Mouse (Mus musculus): Measurements from ENCODE around the gene Ust. TPM values are rescaled to one million over a fixed set of nuclear protein-coding genes. Genes with fewer than 3 reads are reported as not detected.

The Ust gene
- total and polyA plus RNA-seq, 3 experiments: 1.1 to 1.7 (median 1.6) TPM

- Histone ChIP-seq H3K27me3 (ENCODE audit: control insufficient read depth, insufficient read depth, low read length) (no peaks in the 10 kb centered on the region), H3K4me1 (ENCODE audit: control insufficient read depth, insufficient read depth, low read length) (no peaks in the 10 kb centered on the region), H3K9ac (ENCODE audit: low read depth, low read length) (no peak overlapping the region), H3K36me3 (ENCODE audit: control insufficient read depth, insufficient read depth, low read length) (no peaks in the 10 kb centered on the region), H3K27ac (no peak overlapping the region), H3K4me3 (no peak overlapping the region), H3K79me2 (replicated peaks; ENCODE audit: control insufficient read depth, insufficient read depth, low read length) (no peaks in the 10 kb centered on the region)
- intact Hi-C loops (cut with DNase I): loop anchor here (10.0 kb wide), 1 partner anchor 179 kb away; no protein-coding TSS in a partner anchor
- 56% methylated on average over 3 of the region's 3 CpGs for WGBS
- no peak for TF ChIP-seq POLR2A (IDR thresholded peaks at IDR 0.05; ENCODE audit: insufficient read depth, low read depth, low read length)
- no peak for TF ChIP-seq CTCF (IDR thresholded peaks at IDR 0.05)
- no peak for TF ChIP-seq EP300 (IDR thresholded peaks at IDR 0.05; ENCODE audit: insufficient read depth, low read depth, low read length)
- DNase-seq: no peak
Observed at GRCm38 (mm10) chr10:8535445-8535844, 16.8 kb upstream of the Ust start.

GRCm38 (mm10) chr10:8531651-8532050, 13.0 kb upstream of the Ust start:
- no peak overlapping the region for H3K27ac ChIP-seq
- no peak overlapping the region for H3K9ac ChIP-seq (ENCODE audit: low read depth, low read length)
- no peak for DNase-seq
- no peak overlapping the region for H3K4me3 ChIP-seq
- intact Hi-C loops (cut with DNase I): loop anchor here (10.0 kb wide), 1 partner anchor 183 kb away; no protein-coding TSS in a partner anchor
- no peaks in the 10 kb centered on the region for H3K4me1 ChIP-seq (ENCODE audit: control insufficient read depth, insufficient read depth, low read length)
- H3K27me3 ChIP-seq (ENCODE audit: control insufficient read depth, insufficient read depth, low read length): no peaks in the 10 kb centered on the region
- TF ChIP-seq CTCF (IDR thresholded peaks at IDR 0.05) (no peak), POLR2A (IDR thresholded peaks at IDR 0.05; ENCODE audit: insufficient read depth, low read depth, low read length) (no peak)
- no peaks in the 10 kb centered on the region for H3K36me3 ChIP-seq (ENCODE audit: control insufficient read depth, insufficient read depth, low read length)
- H3K79me2 ChIP-seq (replicated peaks; ENCODE audit: control insufficient read depth, insufficient read depth, low read length): no peaks in the 10 kb centered on the region
- 67% methylated on average over 3 of the region's 3 CpGs for WGBS

- Histone ChIP-seq H3K27ac (no peak overlapping the region), H3K36me3 (ENCODE audit: control insufficient read depth, insufficient read depth, low read length) (no peaks in the 10 kb centered on the region), H3K9ac (ENCODE audit: low read depth, low read length) (no peak overlapping the region), H3K27me3 (ENCODE audit: control insufficient read depth, insufficient read depth, low read length) (no peaks in the 10 kb centered on the region), H3K4me1 (ENCODE audit: control insufficient read depth, insufficient read depth, low read length) (no peaks in the 10 kb centered on the region), H3K4me3 (no peak overlapping the region), H3K79me2 (replicated peaks; ENCODE audit: control insufficient read depth, insufficient read depth, low read length) (no peaks in the 10 kb centered on the region)
- 53% methylated on average over 4 of the region's 4 CpGs for WGBS
- intact Hi-C loops (cut with DNase I): loop anchor here (10.0 kb wide), 1 partner anchor 184 kb away; no protein-coding TSS in a partner anchor
- no peak for DNase-seq
- no peak for TF ChIP-seq CTCF (IDR thresholded peaks at IDR 0.05)
- no peak for TF ChIP-seq EP300 (IDR thresholded peaks at IDR 0.05; ENCODE audit: insufficient read depth, low read depth, low read length)
- TF ChIP-seq POLR2A (IDR thresholded peaks at IDR 0.05; ENCODE audit: insufficient read depth, low read depth, low read length): no peak
Observed at GRCm38 (mm10) chr10:8530505-8531051, 12.0 kb upstream of the Ust start.

- no peaks in the 10 kb centered on the region for H3K27me3 ChIP-seq (ENCODE audit: control insufficient read depth, insufficient read depth, low read length)
- peak; percentile 55 for TF ChIP-seq CTCF (IDR thresholded peaks at IDR 0.05)
- no peak for TF ChIP-seq EP300 (IDR thresholded peaks at IDR 0.05; ENCODE audit: insufficient read depth, low read depth, low read length)
- H3K27ac ChIP-seq: no peak overlapping the region
- no peak overlapping the region for H3K9ac ChIP-seq (ENCODE audit: low read depth, low read length)
- H3K36me3 ChIP-seq (ENCODE audit: control insufficient read depth, insufficient read depth, low read length): no peaks in the 10 kb centered on the region
- WGBS: 51% methylated on average over 7 of the region's 7 CpGs
- no peaks in the 10 kb centered on the region for H3K79me2 ChIP-seq (replicated peaks; ENCODE audit: control insufficient read depth, insufficient read depth, low read length)
- H3K4me3 ChIP-seq: no peak overlapping the region
- no peak for DNase-seq
- intact Hi-C loops (cut with DNase I): no loop called here
- no peaks in the 10 kb centered on the region for H3K4me1 ChIP-seq (ENCODE audit: control insufficient read depth, insufficient read depth, low read length)
Observed at GRCm38 (mm10) chr10:8529173-8529572, 10.5 kb upstream of the Ust start.

DNA sequence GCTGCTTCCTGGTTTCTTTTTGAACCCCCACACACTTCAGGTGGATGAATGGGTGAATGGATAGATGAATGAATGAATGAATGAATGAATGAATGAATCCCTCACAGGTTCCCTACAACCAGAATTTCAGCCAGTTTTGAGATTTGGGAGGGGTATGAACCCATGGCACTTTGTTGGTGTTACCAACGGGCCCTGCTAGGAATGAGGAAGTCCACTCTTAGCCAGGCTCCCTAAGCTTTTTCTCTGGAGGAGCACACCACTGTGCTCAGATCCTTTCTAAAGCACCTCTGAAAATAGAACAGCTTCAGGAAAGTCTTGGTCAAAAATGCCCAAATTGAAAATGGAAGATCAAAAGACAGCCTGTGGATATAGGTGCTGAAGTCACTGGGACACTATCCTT, 6.7 kb upstream of the Ust start:
- Histone ChIP-seq H3K79me2 (replicated peaks; ENCODE audit: control insufficient read depth, insufficient read depth, low read length) (no peaks in the 10 kb centered on the region), H3K4me1 (ENCODE audit: control insufficient read depth, insufficient read depth, low read length) (no peaks in the 10 kb centered on the region), H3K27me3 (ENCODE audit: control insufficient read depth, insufficient read depth, low read length) (no peaks in the 10 kb centered on the region), H3K4me3 (no peak overlapping the region), H3K9ac (ENCODE audit: low read depth, low read length) (no peak overlapping the region), H3K27ac (no peak overlapping the region), H3K36me3 (ENCODE audit: control insufficient read depth, insufficient read depth, low read length) (no peaks in the 10 kb centered on the region)
- 75% methylated on average over 1 of the region's 1 CpGs for WGBS
- intact Hi-C loops (cut with DNase I): no loop called here
- no peak for DNase-seq
- TF ChIP-seq CTCF (IDR thresholded peaks at IDR 0.05): no peak

DNA sequence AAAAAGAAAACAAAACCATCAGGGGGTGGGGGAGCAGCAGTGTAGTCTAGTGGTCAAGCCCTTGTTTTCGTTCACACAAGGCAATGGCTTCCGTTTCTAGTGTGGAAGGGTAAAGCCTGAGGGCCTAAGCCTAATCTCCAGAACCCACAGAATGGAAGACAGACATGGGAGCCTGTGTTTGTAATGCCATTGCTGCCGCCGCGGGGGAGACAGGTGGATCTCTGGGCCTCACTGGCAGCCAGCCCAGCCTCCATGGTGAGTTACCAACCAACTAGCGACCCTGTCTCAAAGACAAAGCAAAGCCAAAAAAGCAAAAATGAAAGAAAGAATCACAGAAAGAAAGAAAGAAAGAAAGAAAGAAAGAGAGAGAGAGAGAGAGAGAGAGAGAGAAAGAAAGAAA, 2.9 kb upstream of the Ust start:
- no peaks in the 10 kb centered on the region; the same call in 1 of the 2 replicates for H3K4me1 ChIP-seq (ENCODE audit: control insufficient read depth, insufficient read depth, low read length)
- intact Hi-C loops (cut with DNase I): no loop called here
- H3K9ac ChIP-seq (ENCODE audit: low read depth, low read length): no peak overlapping the region
- H3K36me3 ChIP-seq (ENCODE audit: control insufficient read depth, insufficient read depth, low read length): no peaks in the 10 kb centered on the region
- no peak for TF ChIP-seq EP300 (IDR thresholded peaks at IDR 0.05; ENCODE audit: insufficient read depth, low read depth, low read length)
- 84% methylated on average over 6 of the region's 6 CpGs for WGBS
- no peaks in the 10 kb centered on the region for H3K79me2 ChIP-seq (replicated peaks; ENCODE audit: control insufficient read depth, insufficient read depth, low read length)
- H3K4me3 ChIP-seq: no peak overlapping the region
- no peaks in the 10 kb centered on the region; the same call in 1 of the 2 replicates for H3K27me3 ChIP-seq (ENCODE audit: control insufficient read depth, insufficient read depth, low read length)
- DNase-seq: no peak
- H3K27ac ChIP-seq: no peak overlapping the region

Measured in heart, adult 2 months (tissue).